Mouse (Mus musculus) liver, postnatal 0 days (tissue): Measurements from ENCODE around the gene Cort.

Experiments
- CTCF ChIP-seq: sonication (generic); IDR thresholded peaks from 2 replicates; pipeline ENCODE4 v1.5.1; 2016; ENCODE audit warnings: antibody characterized with exemption, low read depth
- EP300 ChIP-seq: IDR thresholded peaks from 2 replicates; pipeline ENCODE4 v1.6.1; 2016; ENCODE audit warnings: antibody characterized with exemption, low read depth, mild to moderate bottlenecking

- TF ChIP-seq EP300 (no peak), CTCF (no peak)
These were observed 18.6 kb upstream of the Cort start for GRCm38 (mm10) chr4:149145151-149145550.
